Mouse (Mus musculus) kidney, adult 10 weeks (tissue): ENCODE measurements around the gene 4921524J17Rik. TPM values are rescaled to one million over a fixed set of nuclear protein-coding genes. Genes with fewer than 3 reads are reported as not detected.

Source experiments
- polyA plus RNA-seq: library from polyadenylated mRNA; stranded (reverse); fragments of 350-450 nt; fragmentation: Illumina TruSeq; extraction: RNeasy Lipid Tissue Mini Kit (QIAGEN cat#74804); gene quantifications from one replicate; pipeline ENCODE4 v1.2.3, GENCODE M21; 2014; ENCODE audit warnings: low read depth, low replicate concordance

The 4921524J17Rik gene
- polyA plus RNA-seq: 35.7 TPM

DNA sequence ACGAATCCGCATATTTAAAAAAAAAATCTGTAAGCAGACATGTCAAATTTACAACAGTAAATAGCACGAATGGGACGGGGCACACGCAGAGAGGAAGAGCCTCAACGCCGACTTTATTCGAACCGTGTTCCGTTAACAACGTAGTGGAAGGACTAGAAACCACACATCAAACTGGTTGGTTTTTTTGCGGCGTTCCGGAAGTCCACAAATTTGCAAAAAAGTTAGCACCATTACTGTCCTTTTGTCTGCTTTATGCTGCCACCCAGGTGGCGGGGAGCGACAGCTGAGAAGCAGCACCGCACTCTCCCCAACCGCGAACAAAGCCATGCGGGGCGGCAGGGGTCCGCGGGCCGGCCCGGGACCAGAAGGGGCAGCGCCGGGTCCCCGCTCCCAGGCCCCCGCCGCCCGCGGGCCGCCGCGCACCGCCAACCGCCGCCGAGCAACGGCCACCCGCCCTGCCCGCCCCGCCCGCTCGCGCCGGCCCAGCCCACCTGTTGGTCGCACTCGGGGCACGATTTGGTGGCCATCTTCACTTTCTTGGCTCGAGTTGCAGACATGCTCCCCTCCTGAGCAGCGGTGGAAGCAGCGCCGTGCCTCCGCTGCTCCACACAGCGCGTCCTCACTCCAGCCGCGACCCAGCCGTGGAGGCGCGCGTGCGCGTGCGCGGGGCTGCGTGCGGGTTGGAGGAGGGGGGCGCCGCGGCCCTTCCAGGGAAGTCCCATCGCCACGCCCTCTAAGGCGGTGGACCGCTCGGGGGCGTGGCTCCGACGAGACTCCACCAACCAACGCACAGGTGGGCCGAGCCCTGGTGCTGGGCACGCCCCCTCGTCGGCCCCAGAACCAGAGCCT is at the start of gene 4921524J17Rik:
4921524J17Rik (minus strand) TSS at position 666 of the 849 bp plus-strand sequence.

DNA sequence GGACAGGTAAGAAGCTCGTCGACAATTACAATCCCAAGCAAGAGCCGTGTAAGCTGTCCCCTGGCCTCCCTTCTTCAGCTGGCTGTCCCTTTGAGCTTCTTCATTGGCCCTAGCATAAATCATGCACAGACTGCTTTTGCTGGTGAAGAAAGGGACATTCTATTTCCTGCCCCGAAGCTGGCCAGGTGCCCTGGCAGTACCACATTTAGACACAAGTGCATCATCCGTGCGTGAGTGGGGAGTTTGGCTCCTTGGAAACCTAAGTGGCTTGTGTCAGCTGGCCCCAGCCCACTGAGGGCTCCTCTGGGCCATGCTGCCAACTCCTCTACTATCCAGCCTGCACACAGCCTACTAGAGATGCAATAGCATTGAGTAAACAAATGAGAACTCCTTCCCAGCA is 46.4 kb downstream of the 4921524J17Rik start, which contains the start of gene Mylk3:
Mylk3 (minus strand) TSS at position 141 of the 400 bp plus-strand sequence.

Other genes with a start within 250 kb of the 4921524J17Rik start
- gene Olfr371, start 206.8 kb downstream of the 4921524J17Rik start, polyA plus RNA-seq: not detected
- gene Orc6, start 133.2 kb downstream of the 4921524J17Rik start, polyA plus RNA-seq: 24.8 TPM
- 485 TPM for gene Vps35, start 133.0 kb downstream of the 4921524J17Rik start, polyA plus RNA-seq
- 0.93 TPM for gene Mylk3, start 46.5 kb downstream of the 4921524J17Rik start, polyA plus RNA-seq
- 39.7 TPM for gene Gpt2, start 59.7 kb upstream of the 4921524J17Rik start, polyA plus RNA-seq
- gene Dnaja2, start 122.5 kb upstream of the 4921524J17Rik start, polyA plus RNA-seq: 303 TPM